Mouse (Mus musculus) midbrain, embryonic 16.5 days (tissue): Measurements from ENCODE around the gene Espn. TPM values are rescaled to one million over a fixed set of nuclear protein-coding genes. Genes with fewer than 3 reads are reported as not detected.
A peak's percentile ranks its signal among the peaks of the same experiment; 100 is the strongest.

Source experiments
- ATAC-seq: fragments of 200-750 bp; cut with Nextera tagmentation; 2 replicates; pipeline ENCODE4 v1.8.0; 2017; ENCODE audit warnings: moderate TSS enrichment
- H3K27ac ChIP-seq: fragments of 300-500 bp; sonication (generic); 2 replicates; pipeline ENCODE4 v1.5.1; 2014; ENCODE audit warnings: mild to moderate bottlenecking, low read length, mixed read lengths
- H3K27me3 ChIP-seq: fragments of 300-500 bp; sonication (generic); 2 replicates; pipeline ENCODE4 v1.6.1; 2014; ENCODE audit warnings: low read depth, low read length, mixed read lengths; ENCODE audit not compliant: control insufficient read depth, insufficient read depth
- H3K36me3 ChIP-seq: fragments of 300-500 bp; sonication (generic); 2 replicates; pipeline ENCODE4 v1.6.1; 2014; ENCODE audit warnings: mild to moderate bottlenecking, low read length, moderate library complexity, mixed read lengths; ENCODE audit not compliant: control insufficient read depth, insufficient read depth
- H3K4me1 ChIP-seq: fragments of 300-500 bp; sonication (generic); 2 replicates; pipeline ENCODE4 v1.6.1; 2014; ENCODE audit warnings: mild to moderate bottlenecking, low read length, mixed read lengths; ENCODE audit not compliant: control insufficient read depth, insufficient read depth
- H3K4me2 ChIP-seq: fragments of 300-500 bp; sonication (generic); 2 replicates; pipeline ENCODE4 v1.6.1; 2014; ENCODE audit warnings: mild to moderate bottlenecking, low read length, mixed read lengths
- H3K4me3 ChIP-seq: fragments of 300-500 bp; sonication (generic); 2 replicates; pipeline ENCODE4 v1.5.1; 2014; ENCODE audit warnings: low read depth, mild to moderate bottlenecking, low read length, moderate library complexity, mixed read lengths
- H3K9ac ChIP-seq: fragments of 300-500 bp; sonication (generic); 2 replicates; pipeline ENCODE4 v1.6.1; 2014; ENCODE audit warnings: low read depth, low read length, mixed read lengths
- H3K9me3 ChIP-seq: fragments of 300-500 bp; sonication (generic); replicated peaks from 2 replicates; pipeline ENCODE4 v1.6.1; 2014; ENCODE audit warnings: mild to moderate bottlenecking, low read length, mixed read lengths; ENCODE audit not compliant: control insufficient read depth, poor library complexity, severe bottlenecking
- WGBS: fragments of 180-500 bp; shearing (Covaris S2); extraction: QIAGEN DNeasy Blood & Tissue Kit; methylation state at CpG from one replicate; pipeline ENCODE4 v1.1.7; 2014; 5-methylcytosine and 5-hydroxymethylcytosine counted together
- polyA plus RNA-seq: library from polyadenylated mRNA; unstranded; fragments of >200 nt; fragmentation: Nextera tagmentation; extraction: Ambion mirVana; gene quantifications from 2 replicates; pipeline ENCODE4 v1.2.1, GENCODE M21; 2015

The Espn gene
- polyA plus RNA-seq, 1 experiment from 2014 or later = 0.14 TPM

DNA sequence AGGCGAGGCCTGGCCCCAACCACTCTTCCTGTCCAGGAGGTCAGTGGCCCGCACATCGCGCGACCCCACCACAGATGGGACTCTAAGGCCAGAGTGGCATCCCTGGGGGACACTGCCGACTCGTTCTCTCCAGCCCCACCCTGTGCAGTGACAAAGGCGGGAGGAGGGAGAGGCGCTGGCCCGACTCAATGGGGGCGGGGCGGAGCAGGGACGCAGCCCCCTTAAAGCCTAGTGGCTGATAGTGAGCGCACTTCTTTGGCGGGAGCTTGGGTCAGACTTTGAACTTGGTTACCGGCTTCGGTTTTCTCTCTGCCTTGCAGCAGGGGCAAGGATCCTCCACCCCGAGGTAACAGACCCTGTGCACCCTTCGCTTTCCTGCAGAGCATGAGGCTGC is 7.1 kb upstream of the Espn start:
- peak overlapping the region; percentile 12; the same call in 1 of the 2 replicates for H3K4me3 ChIP-seq
- H3K36me3 ChIP-seq = no peaks in the 10 kb centered on the region
- H3K9ac ChIP-seq = no peak overlapping the region
- ATAC-seq = no peak
- peaks cover 57% of the 10 kb centered on the region for H3K27me3 ChIP-seq
- H3K4me1 ChIP-seq = peaks cover 13% of the 10 kb centered on the region
- under 1% methylated on average over 19 of the region's 19 CpGs for WGBS
- H3K27ac ChIP-seq = no peak overlapping the region
- peak overlapping the region; percentile 2; the same call in 1 of the 2 replicates for H3K4me2 ChIP-seq
- no peaks in the 10 kb centered on the region for H3K9me3 ChIP-seq

DNA sequence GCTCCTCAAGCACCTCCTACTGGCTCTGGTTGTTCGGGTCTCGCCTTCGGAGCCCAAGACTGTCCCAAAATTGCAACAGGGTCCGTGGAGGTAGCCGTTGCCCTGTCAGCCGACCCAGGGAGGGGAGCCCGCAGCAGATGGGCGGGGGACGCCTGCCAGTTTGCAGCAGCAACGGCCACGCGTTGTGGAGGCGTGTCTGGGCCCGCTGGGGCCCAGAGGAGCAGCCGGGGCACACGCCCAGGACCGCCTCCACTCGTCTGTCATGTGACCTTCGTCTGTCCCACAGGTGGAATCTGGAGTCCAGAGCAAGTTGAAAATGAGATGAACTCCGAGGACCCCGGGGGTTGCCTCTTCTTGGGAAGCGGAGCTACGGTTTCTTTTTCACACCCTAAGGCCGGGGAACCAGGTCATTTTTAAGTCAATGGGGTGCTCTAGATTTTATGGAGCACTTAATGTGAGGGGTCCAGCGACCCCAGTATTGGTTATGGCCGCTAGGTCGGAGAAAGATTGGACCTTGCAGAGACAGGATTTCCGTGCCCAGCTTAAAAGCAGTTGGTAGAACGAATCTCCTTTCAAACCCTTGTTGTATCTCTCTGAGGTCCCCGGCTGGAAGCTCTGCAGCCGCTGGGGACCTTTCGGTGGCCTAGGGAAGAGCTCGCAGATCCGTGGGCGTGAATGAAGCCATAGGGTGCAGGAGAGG is 6.6 kb upstream of the Espn start, which contains the start of gene Hes2:
Hes2 (plus strand) TSS at position 283 of the 700 bp plus-strand sequence.
- peak within 1 kb of the TSS; percentile 2; the same call in 1 of the 2 replicates for H3K4me2 ChIP-seq
- WGBS = 2% methylated on average over 35 of the region's 35 CpGs
- no peak for ATAC-seq
- no peak within 1 kb of the TSS for H3K9ac ChIP-seq
- H3K4me1 ChIP-seq = peaks cover 14% of the 10 kb centered on the region
- H3K27ac ChIP-seq = no peak within 1 kb of the TSS
- H3K36me3 ChIP-seq = no peaks in the 10 kb centered on the region
- peaks cover 61% of the 10 kb centered on the region for H3K27me3 ChIP-seq
- H3K9me3 ChIP-seq = no peaks in the 10 kb centered on the region
- H3K4me3 ChIP-seq = peak within 1 kb of the TSS; percentile 12; the same call in 1 of the 2 replicates

DNA sequence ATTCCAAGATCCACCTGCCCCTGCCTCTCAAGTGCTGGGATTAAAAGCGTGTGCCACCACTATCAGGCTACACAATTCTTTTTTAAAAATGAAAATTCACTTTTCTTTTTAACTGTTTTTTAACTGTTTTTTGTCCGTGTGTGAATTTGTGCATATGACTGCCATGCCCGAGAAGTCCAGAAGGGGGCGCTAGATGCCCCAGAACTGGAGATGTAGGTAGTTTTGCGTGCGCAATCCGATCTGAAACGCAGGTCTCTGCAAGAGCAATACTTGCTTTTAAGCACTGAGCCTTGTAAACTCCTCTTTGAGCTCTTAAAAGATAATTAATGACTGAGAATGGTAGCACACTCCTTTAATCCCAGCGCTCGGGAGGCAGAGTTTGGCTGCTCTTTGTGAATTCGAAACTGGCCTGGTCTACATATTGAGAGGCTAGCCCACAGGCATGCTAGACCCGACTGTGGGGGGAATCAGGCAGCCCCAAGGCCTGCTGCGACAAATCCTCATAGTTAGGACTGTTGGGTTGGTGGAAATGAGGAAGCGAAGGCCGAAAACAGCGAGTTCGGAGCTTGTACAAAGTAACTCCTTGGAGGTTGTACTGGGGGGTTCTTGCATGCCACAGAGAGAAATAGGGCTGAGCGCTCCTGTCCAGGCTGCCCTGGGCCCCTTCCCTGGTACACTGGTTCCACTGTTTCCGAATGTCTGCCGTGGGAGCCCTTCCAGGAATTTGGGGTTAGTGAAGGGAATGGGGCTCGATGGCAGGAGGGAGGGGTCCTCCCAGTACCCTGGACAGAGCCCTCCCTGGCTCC is 5.8 kb upstream of the Espn start:
- no peaks in the 10 kb centered on the region for H3K36me3 ChIP-seq
- no peak overlapping the region for H3K9ac ChIP-seq
- no peak overlapping the region for H3K4me3 ChIP-seq
- no peak overlapping the region for H3K4me2 ChIP-seq
- H3K27ac ChIP-seq = no peak overlapping the region
- no peak for ATAC-seq
- H3K4me1 ChIP-seq = peaks cover 17% of the 10 kb centered on the region
- WGBS = 16% methylated on average over 21 of the region's 21 CpGs
- H3K27me3 ChIP-seq = peaks cover 68% of the 10 kb centered on the region
- H3K9me3 ChIP-seq = no peaks in the 10 kb centered on the region

DNA sequence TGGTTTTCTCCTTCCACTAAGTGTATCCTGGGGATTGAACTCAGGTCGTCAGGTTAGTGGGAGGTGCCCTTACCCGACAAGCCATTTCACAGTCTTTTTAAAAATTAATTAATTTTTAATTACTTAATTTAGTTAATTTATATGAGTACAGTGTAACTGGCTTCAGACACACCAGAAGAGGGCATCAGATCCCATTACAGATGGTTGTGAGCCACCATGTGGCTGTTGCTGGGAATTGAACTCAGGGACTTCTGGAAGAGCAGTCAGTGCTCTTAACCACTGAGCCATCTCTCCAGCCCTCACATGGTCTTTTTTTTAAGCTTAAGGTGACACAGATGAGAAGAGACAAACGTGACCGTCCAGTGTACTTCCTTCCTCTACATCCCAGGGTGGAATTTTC is 2.8 kb upstream of the Espn start:
- H3K4me3 ChIP-seq = no peak overlapping the region
- no peak for ATAC-seq
- no peak overlapping the region for H3K27ac ChIP-seq
- no peak overlapping the region for H3K9ac ChIP-seq
- no peaks in the 10 kb centered on the region for H3K36me3 ChIP-seq
- H3K27me3 ChIP-seq = peaks cover 70% of the 10 kb centered on the region
- H3K4me1 ChIP-seq = peaks cover 21% of the 10 kb centered on the region
- no peak overlapping the region for H3K4me2 ChIP-seq
- H3K9me3 ChIP-seq = no peaks in the 10 kb centered on the region
- WGBS = 70% methylated on average over 4 of the region's 4 CpGs

GRCm38 (mm10) chr4:152153771-152154177 is 1.6 kb upstream of the Espn start:
- no peaks in the 10 kb centered on the region for H3K9me3 ChIP-seq
- H3K4me3 ChIP-seq = peak overlapping the region; percentile 18; the same call in 1 of the 2 replicates
- WGBS = 1% methylated on average over 23 of the region's 23 CpGs
- peak overlapping the region; percentile 10; the same call in 1 of the 2 replicates for H3K9ac ChIP-seq
- peaks cover 12% of the 10 kb centered on the region; the same call in 1 of the 2 replicates for H3K4me1 ChIP-seq
- ATAC-seq = no peak
- no peaks in the 10 kb centered on the region for H3K36me3 ChIP-seq
- H3K27me3 ChIP-seq = peaks cover 57% of the 10 kb centered on the region
- no peak overlapping the region for H3K27ac ChIP-seq
- peak overlapping the region; percentile 41 for H3K4me2 ChIP-seq

DNA sequence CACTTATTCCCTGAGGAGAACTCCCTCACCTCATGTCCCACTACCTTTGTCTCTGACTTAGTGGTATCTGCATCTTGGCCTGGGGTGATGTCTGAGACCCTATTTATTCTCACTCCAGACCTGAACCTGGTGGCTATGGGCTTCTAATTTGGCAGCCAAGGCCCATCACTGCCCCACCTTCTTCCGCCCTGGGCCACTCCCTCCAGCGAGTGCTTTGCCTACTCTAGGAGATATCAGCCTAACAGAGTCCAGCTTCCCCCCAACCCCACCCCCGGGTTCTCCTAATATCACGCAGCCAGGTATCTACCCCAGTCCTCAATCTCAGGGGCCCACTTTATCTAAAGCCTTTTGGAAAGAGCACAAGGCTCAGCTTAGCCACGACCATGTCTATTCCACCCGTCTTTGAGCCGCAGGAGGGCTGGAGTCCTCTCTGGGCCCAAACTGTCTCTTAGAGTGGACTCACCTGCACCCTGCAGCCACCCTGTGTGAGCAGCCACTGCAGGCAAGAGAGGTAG is 663 bp downstream of the Espn start:
- Histone ChIP-seq H3K4me2 (peak overlapping the region; percentile 33), H3K9ac (no peak overlapping the region), H3K4me3 (peak overlapping the region; percentile 14; the same call in 1 of the 2 replicates), H3K9me3 (no peaks in the 10 kb centered on the region), H3K27ac (no peak overlapping the region), H3K4me1 (peaks cover 7% of the 10 kb centered on the region; the same call in 1 of the 2 replicates), H3K27me3 (peaks cover 40% of the 10 kb centered on the region), H3K36me3 (no peaks in the 10 kb centered on the region)
- WGBS = 18% methylated on average over 7 of the region's 7 CpGs
- ATAC-seq = peak; percentile 39; the same call in 1 of the 2 replicates

GRCm38 (mm10) chr4:152150546-152150945 is 1.6 kb downstream of the Espn start:
- no peak overlapping the region for H3K4me2 ChIP-seq
- peaks cover 40% of the 10 kb centered on the region for H3K27me3 ChIP-seq
- no peak overlapping the region for H3K4me3 ChIP-seq
- H3K4me1 ChIP-seq = peaks cover 7% of the 10 kb centered on the region; the same call in 1 of the 2 replicates
- WGBS = 79% methylated on average over 4 of the region's 4 CpGs
- no peaks in the 10 kb centered on the region for H3K9me3 ChIP-seq
- H3K36me3 ChIP-seq = no peaks in the 10 kb centered on the region
- ATAC-seq = no peak
- no peak overlapping the region for H3K27ac ChIP-seq
- H3K9ac ChIP-seq = no peak overlapping the region

DNA sequence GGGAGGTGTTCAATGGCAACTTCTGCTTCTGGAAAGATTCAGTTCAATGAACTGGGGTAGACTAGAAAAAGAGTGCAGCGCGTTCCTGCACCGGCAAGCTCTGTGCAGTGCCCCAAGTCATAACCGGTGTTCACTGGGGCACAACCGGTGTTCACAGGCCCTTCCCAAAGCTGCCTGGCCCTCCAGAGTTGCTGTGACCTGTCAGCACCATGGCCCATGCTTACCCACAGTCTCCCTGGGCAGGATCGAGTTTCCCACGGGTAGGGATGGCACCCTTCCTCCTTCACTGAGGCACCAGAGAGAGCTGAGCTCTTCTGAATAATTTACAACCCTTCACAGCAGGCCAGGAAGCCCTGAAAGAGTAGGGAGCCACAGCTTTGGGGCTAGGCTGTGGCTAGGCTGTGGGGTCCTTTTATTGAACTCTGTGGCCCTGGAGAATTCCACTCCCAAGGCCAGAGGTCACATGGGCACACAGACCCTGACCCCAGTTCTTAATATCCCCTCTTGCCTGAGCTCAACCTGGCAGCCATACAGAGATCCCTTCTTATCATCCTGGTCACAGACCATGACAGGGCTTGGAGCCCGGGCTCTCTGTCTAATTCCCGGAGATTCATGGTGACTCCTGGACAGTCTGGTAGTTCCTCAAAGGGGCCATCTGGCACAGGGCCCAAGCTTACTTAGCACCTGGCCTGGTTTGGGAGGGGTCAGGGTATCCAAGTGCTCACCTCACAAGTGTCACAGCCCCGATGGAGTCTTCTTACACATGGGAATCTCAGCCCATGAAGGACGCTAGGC is 5.9 kb downstream of the Espn start:
- Histone ChIP-seq H3K9ac (no peak overlapping the region), H3K4me2 (no peak overlapping the region), H3K36me3 (no peaks in the 10 kb centered on the region), H3K27ac (no peak overlapping the region), H3K9me3 (no peaks in the 10 kb centered on the region), H3K4me3 (no peak overlapping the region), H3K4me1 (no peaks in the 10 kb centered on the region), H3K27me3 (peaks cover 12% of the 10 kb centered on the region)
- no peak for ATAC-seq
- 63% methylated on average over 11 of the region's 11 CpGs for WGBS
